Mouse (Mus musculus): ENCODE data around the gene Tma7. TPM values are rescaled to one million over a fixed set of nuclear protein-coding genes. Genes with fewer than 3 reads are reported as not detected.
A peak's percentile ranks its signal among the peaks of the same experiment; 100 is the strongest.

Tma7 gene
- polyA plus RNA-seq, 1 experiment from 2014 or later: 785 TPM

GRCm38 (mm10) chr9:109114871-109115270 lies 32.5 kb upstream of the Tma7 start:
- DNase-seq (ENCODE audit: low spot score): peak; percentile 1
- peaks cover 100% of the 10 kb centered on the region for H3K36me3 ChIP-seq
- 91% methylated on average over 7 of the region's 7 CpGs for WGBS
- no peaks in the 10 kb centered on the region for H3K4me1 ChIP-seq (replicated peaks)
- H3K27ac ChIP-seq: no peak overlapping the region
- no peaks in the 10 kb centered on the region for H3K27me3 ChIP-seq (ENCODE audit: insufficient read depth, poor library complexity, severe bottlenecking)
- H3K9me3 ChIP-seq: no peaks in the 10 kb centered on the region
- no peak overlapping the region for H3K4me3 ChIP-seq

GRCm38 (mm10) chr9:109114276-109114675 lies 31.9 kb upstream of the Tma7 start:
- Histone ChIP-seq H3K36me3 (peaks cover 100% of the 10 kb centered on the region), H3K4me3 (no peak overlapping the region), H3K27ac (no peak overlapping the region), H3K9me3 (no peaks in the 10 kb centered on the region), H3K27me3 (ENCODE audit: insufficient read depth, poor library complexity, severe bottlenecking) (no peaks in the 10 kb centered on the region), H3K4me1 (replicated peaks) (no peaks in the 10 kb centered on the region)
- 95% methylated on average over 11 of the region's 11 CpGs for WGBS
- no peak for DNase-seq (ENCODE audit: low spot score)

GRCm38 (mm10) chr9:109113331-109113730 lies 30.9 kb upstream of the Tma7 start:
- no peak for DNase-seq (ENCODE audit: low spot score)
- Histone ChIP-seq H3K9me3 (no peaks in the 10 kb centered on the region), H3K4me1 (replicated peaks) (no peaks in the 10 kb centered on the region), H3K27ac (no peak overlapping the region), H3K4me3 (no peak overlapping the region), H3K36me3 (peaks cover 100% of the 10 kb centered on the region), H3K27me3 (ENCODE audit: insufficient read depth, poor library complexity, severe bottlenecking) (no peaks in the 10 kb centered on the region)
- WGBS: 89% methylated on average over 8 of the region's 8 CpGs

DNA sequence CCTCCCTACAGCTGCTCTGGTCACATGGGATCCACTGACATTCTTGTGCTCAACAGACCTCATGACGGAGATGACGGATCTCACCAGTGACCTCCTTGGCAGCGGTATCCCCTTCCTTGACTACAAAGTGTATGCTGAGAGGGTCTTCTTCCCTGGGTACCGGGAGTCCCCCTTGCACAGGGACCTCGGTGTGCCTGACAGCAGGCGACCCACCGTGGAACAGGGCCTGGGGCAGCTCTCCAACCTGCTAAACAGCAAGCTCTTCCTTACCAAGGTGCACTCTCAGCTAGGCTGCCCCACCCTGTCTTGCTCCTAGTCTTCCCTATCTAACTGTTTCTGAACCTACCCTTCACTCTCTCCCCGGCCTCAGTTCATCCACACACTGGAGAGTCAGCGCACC lies 29.2 kb upstream of the Tma7 start:
- no peak for DNase-seq (ENCODE audit: low spot score)
- WGBS: 92% methylated on average over 9 of the region's 9 CpGs
- Histone ChIP-seq H3K4me1 (replicated peaks) (no peaks in the 10 kb centered on the region), H3K9me3 (no peaks in the 10 kb centered on the region), H3K27ac (no peak overlapping the region), H3K4me3 (no peak overlapping the region), H3K27me3 (ENCODE audit: insufficient read depth, poor library complexity, severe bottlenecking) (no peaks in the 10 kb centered on the region), H3K36me3 (peaks cover 100% of the 10 kb centered on the region)

GRCm38 (mm10) chr9:109111101-109111500 lies 28.7 kb upstream of the Tma7 start:
- Histone ChIP-seq H3K4me1 (replicated peaks) (no peaks in the 10 kb centered on the region), H3K9me3 (no peaks in the 10 kb centered on the region), H3K27me3 (ENCODE audit: insufficient read depth, poor library complexity, severe bottlenecking) (no peaks in the 10 kb centered on the region), H3K36me3 (peaks cover 100% of the 10 kb centered on the region), H3K27ac (no peak overlapping the region), H3K4me3 (no peak overlapping the region)
- WGBS: 86% methylated on average over 4 of the region's 4 CpGs
- DNase-seq (ENCODE audit: low spot score): no peak

DNA sequence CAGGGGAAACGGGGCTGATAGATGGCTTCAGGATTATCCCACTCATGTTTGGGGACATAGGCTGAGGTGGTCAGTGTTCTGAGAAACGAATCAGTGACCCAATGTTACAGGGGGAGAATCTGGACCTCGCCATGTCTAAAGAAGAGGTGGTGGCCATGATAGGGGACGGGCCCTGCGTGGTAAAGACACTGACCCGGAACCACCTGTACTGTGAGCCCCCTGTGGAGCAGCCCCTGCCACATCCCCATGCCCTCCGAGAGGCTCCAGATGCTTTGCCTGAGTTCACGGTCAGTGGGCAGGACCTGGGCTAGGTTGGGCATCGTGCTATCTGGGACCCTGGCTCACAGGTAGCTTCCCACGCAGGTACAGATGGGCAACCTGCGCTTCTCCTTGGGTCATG lies 27.9 kb upstream of the Tma7 start:
- Histone ChIP-seq H3K4me3 (no peak overlapping the region), H3K27me3 (ENCODE audit: insufficient read depth, poor library complexity, severe bottlenecking) (no peaks in the 10 kb centered on the region), H3K4me1 (replicated peaks) (no peaks in the 10 kb centered on the region), H3K9me3 (no peaks in the 10 kb centered on the region), H3K36me3 (peaks cover 100% of the 10 kb centered on the region), H3K27ac (no peak overlapping the region)
- no peak for DNase-seq (ENCODE audit: low spot score)
- WGBS: 91% methylated on average over 11 of the region's 11 CpGs

GRCm38 (mm10) chr9:109107341-109107740 lies 25.0 kb upstream of the Tma7 start:
- H3K36me3 ChIP-seq: peaks cover 100% of the 10 kb centered on the region
- H3K4me3 ChIP-seq: no peak overlapping the region
- no peaks in the 10 kb centered on the region for H3K27me3 ChIP-seq (ENCODE audit: insufficient read depth, poor library complexity, severe bottlenecking)
- 0 out of 2 replicates have a peak, but pooled peaks cover 8% of the 10 kb centered on the region for H3K4me1 ChIP-seq (replicated peaks)
- DNase-seq (ENCODE audit: low spot score): no peak
- no peak overlapping the region for H3K27ac ChIP-seq
- H3K9me3 ChIP-seq: no peaks in the 10 kb centered on the region
- WGBS: 86% methylated on average over 6 of the region's 6 CpGs

GRCm38 (mm10) chr9:109105648-109106047 lies 23.3 kb upstream of the Tma7 start:
- 0 out of 2 replicates have a peak, but pooled peaks cover 8% of the 10 kb centered on the region for H3K4me1 ChIP-seq (replicated peaks)
- peaks cover 100% of the 10 kb centered on the region for H3K36me3 ChIP-seq
- H3K27me3 ChIP-seq (ENCODE audit: insufficient read depth, poor library complexity, severe bottlenecking): no peaks in the 10 kb centered on the region
- no peak for DNase-seq (ENCODE audit: low spot score)
- H3K9me3 ChIP-seq: no peaks in the 10 kb centered on the region
- H3K27ac ChIP-seq: no peak overlapping the region
- H3K4me3 ChIP-seq: no peak overlapping the region
- WGBS: 96% methylated on average over 12 of the region's 12 CpGs

- H3K27ac ChIP-seq: no peak overlapping the region
- 0 out of 2 replicates have a peak, but pooled peaks cover 8% of the 10 kb centered on the region for H3K4me1 ChIP-seq (replicated peaks)
- no peaks in the 10 kb centered on the region for H3K9me3 ChIP-seq
- H3K36me3 ChIP-seq: peaks cover 100% of the 10 kb centered on the region
- no peaks in the 10 kb centered on the region for H3K27me3 ChIP-seq (ENCODE audit: insufficient read depth, poor library complexity, severe bottlenecking)
- DNase-seq (ENCODE audit: low spot score): no peak
- WGBS: 90% methylated on average over 12 of the region's 12 CpGs
- H3K4me3 ChIP-seq: no peak overlapping the region
Observed at GRCm38 (mm10) chr9:109105011-109105410, 22.6 kb upstream of the Tma7 start.

GRCm38 (mm10) chr9:109104083-109104482 lies 21.7 kb upstream of the Tma7 start:
- 86% methylated on average over 9 of the region's 9 CpGs for WGBS
- no peaks in the 10 kb centered on the region for H3K9me3 ChIP-seq
- no peak for DNase-seq (ENCODE audit: low spot score)
- H3K36me3 ChIP-seq: peaks cover 100% of the 10 kb centered on the region
- H3K27ac ChIP-seq: no peak overlapping the region
- peaks cover 14% of the 10 kb centered on the region for H3K4me1 ChIP-seq (replicated peaks)
- H3K27me3 ChIP-seq (ENCODE audit: insufficient read depth, poor library complexity, severe bottlenecking): no peaks in the 10 kb centered on the region
- H3K4me3 ChIP-seq: no peak overlapping the region

DNA sequence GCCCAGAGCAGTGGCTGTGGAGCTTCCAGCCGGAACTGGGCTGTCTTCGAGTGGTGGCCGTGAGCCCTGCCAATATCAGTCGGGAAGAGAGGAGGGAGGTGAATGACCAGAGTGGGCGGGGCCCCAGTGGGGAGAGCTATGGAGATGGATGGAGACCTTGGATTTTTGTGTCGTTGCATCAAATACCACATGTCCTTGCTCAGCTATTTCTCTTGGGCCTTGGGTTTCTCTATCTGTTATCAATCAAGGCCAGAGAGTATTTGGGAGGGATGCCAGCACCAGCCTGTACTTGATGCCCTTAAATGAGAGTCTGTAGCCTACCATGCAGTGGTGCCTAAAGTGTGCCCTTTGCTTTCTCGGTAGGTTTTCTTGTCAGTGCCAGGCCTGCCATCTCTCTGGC lies 20.9 kb upstream of the Tma7 start:
- DNase-seq (ENCODE audit: low spot score): no peak
- H3K27ac ChIP-seq: no peak overlapping the region
- H3K36me3 ChIP-seq: peaks cover 98% of the 10 kb centered on the region
- peaks cover 22% of the 10 kb centered on the region for H3K4me1 ChIP-seq (replicated peaks)
- no peaks in the 10 kb centered on the region for H3K9me3 ChIP-seq
- H3K27me3 ChIP-seq (ENCODE audit: insufficient read depth, poor library complexity, severe bottlenecking): no peaks in the 10 kb centered on the region
- no peak overlapping the region for H3K4me3 ChIP-seq
- 85% methylated on average over 7 of the region's 7 CpGs for WGBS

DNA sequence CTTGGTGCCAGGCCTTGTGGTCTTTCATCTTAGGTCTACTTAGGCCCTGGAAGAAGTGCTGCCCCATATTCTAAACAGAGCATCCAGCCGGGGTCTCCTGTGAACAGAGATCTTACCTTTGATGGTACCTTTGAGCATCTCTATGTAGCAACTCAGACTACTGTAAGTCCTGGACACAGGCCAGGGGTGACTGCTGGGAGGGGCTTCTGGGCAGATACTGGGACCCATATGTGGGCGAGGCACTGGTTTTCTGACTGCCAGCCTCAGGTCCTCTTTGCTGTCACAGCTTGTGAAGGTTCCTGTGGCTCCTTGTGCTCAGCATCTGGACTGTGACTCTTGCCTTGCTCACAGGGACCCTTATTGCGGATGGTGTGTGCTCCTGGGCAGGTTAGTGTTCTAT lies 20.2 kb upstream of the Tma7 start:
- no peaks in the 10 kb centered on the region for H3K9me3 ChIP-seq
- peaks cover 95% of the 10 kb centered on the region for H3K36me3 ChIP-seq
- no peak overlapping the region for H3K27ac ChIP-seq
- 90% methylated on average over 3 of the region's 3 CpGs for WGBS
- H3K27me3 ChIP-seq (ENCODE audit: insufficient read depth, poor library complexity, severe bottlenecking): no peaks in the 10 kb centered on the region
- H3K4me3 ChIP-seq: no peak overlapping the region
- H3K4me1 ChIP-seq (replicated peaks): peaks cover 29% of the 10 kb centered on the region
- no peak for DNase-seq (ENCODE audit: low spot score)

DNA sequence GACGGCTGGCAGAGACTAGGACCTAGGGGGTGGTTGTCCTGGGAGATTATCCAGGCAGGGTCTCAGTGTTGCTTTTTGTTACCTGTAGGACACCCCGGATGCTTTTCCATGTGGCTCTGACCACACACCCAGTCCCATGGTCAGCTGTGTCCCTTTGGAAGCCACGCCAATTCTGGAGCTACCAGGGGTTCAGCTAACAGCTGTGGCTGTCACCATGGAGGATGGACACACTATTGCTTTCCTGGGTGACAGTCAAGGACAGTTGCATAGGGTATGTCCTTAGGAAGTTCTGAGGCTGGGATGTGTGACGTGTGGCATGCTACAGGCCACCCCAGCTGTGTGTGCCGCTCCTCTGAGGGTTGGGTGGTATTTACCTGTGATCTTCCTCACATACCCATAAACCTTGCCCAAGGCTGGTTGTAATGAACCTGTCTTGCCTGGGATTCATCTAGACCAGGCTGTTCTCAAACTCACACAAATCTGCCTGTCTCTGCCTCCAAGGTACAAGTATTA lies 19.6 kb upstream of the Tma7 start:
- H3K36me3 ChIP-seq: peaks cover 90% of the 10 kb centered on the region
- 93% methylated on average over 5 of the region's 5 CpGs for WGBS

More for the DNA sequence above, 19.6 kb upstream of the Tma7 start:
- DNase-seq (ENCODE audit: low spot score): no peak
- no peaks in the 10 kb centered on the region for H3K27me3 ChIP-seq (ENCODE audit: insufficient read depth, poor library complexity, severe bottlenecking)
- H3K27ac ChIP-seq: no peak overlapping the region; the same call in 1 of the 2 replicates
- peaks cover 35% of the 10 kb centered on the region for H3K4me1 ChIP-seq (replicated peaks)
- no peaks in the 10 kb centered on the region for H3K9me3 ChIP-seq
- H3K4me3 ChIP-seq: no peak overlapping the region
